Mouse (Mus musculus): ENCODE measurements at regions not wholly inside any gene's neighbourhood (a gene's known extent, or its start where the extent isn't known, plus 50 kb on each side); places are given as distances from the start of the nearest gene placed in this dataset.

GRCm38 (mm10) chr11:64727841-64728421 lies 250.9 kb upstream of the Elac2 start:
- no peak for TF ChIP-seq GATA1 (IDR thresholded peaks at IDR 0.05; ENCODE audit: borderline replicate concordance, low read length)
- no peak for TF ChIP-seq FLI1 (IDR thresholded peaks at IDR 0.05; ENCODE audit: low read length)
